Mouse (Mus musculus) spleen, embryonic (tissue): ENCODE data around the gene Nrros.

Experiments
- CTCF ChIA-PET: fragments of 350-600 bp; sonication (Branson Sonifier 250); formaldehyde crosslinking; loops from one replicate; lab custom pipeline; 2022; lab: Charles Lee

The Nrros gene

DNA sequence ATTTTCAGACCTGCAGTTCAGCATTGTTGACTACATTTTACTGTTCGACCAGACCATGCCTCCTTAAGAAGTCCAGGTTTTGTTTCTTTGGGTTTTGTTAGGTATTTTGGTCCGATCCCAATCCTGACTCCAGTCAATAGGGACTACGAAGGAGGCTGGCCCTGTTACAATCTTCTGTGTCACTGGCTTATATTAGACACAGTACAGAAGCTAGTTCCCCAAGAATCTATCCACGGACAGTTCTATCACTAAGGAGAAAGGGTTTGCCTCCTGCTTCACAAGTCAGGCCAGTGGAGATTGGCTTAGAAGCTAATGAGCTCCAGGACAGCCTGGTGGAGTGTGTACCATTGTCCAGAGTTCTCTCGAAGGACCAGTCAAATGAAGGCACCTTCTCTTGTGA is 1.5 kb downstream of the Nrros start:
- CTCF ChIA-PET: interaction anchor here (0.6 to 0.8 kb wide), 3 partner anchors 11 to 101 kb away, joined by 3 to 6 read pairs (median 4); no protein-coding TSS in a partner anchor

DNA sequence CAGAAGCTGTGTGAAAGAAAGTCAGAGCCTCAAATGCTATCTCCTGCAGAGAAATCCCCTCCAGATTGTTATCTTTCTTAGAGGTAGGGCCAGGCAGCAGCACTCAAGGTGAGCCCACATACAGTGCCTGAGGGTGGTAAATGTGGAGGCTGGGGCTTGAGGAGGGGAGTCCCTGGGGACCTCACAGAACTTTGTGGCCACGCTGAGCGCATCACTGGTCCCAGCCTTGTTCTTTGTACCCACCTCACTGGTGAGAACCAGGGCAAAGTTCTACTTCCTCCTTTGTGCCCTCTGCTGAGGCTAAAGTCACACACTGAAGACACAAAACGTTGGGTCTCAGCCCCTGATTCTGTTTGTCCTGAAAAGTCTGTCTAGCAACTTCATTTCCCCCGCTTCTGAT is 2.0 kb downstream of the Nrros start:
- CTCF ChIA-PET: interaction anchor here (0.6 kb wide), 1 partner anchor 11 kb away, joined by 6 read pairs; no protein-coding TSS in a partner anchor

DNA sequence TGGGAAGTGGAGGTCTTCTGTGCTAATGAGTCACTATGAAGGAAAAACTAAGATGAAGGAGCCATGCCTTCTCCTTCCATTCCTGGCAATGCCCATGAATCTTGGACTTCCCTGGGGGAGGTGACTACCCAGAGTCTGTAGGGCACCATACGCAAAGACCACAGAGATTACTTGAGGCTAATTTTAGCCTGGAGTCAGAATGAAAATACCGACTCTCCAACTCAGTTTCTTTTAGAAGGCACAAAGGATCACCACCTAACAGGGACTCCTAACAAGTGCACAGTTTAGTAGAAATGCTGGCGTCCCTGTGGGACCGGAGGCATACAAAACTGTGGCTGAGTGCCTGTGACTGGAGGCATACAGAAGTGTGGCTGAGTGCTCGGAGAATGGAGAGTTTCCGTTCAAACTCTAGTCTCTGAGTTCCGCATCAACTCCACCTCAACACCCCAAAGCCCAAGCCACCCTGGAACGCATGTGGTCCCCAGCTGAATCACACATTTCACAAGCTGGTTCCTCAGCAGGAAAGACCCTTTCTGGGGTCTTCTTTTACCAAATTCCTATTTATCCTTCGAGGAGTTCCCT is 4.6 kb downstream of the Nrros start:
- CTCF ChIA-PET: interaction anchor here (0.6 kb wide), 1 partner anchor 270 kb away, joined by 9 read pairs; the partner anchor contains the start of gene Pcyt1a

DNA sequence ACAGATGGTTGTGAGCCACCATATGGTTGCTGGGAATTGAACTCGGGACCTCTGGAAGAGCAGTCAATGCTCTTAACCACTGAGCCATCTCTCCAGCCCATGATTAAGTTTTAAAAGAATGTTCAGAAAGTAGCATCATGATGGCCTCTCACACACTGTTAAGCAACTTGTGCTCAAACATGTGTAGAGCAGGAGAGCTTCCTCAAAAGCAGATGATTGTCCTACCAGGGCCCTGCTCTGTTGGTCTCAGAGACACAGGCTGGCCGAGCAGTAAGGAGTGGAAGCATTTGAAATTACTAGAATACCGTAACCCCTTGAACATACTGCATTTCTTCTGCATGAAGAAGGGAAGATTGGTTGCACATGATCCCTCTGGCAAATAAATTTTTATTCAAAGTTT is 6.4 kb downstream of the Nrros start:
- CTCF ChIA-PET: no interaction called here

DNA sequence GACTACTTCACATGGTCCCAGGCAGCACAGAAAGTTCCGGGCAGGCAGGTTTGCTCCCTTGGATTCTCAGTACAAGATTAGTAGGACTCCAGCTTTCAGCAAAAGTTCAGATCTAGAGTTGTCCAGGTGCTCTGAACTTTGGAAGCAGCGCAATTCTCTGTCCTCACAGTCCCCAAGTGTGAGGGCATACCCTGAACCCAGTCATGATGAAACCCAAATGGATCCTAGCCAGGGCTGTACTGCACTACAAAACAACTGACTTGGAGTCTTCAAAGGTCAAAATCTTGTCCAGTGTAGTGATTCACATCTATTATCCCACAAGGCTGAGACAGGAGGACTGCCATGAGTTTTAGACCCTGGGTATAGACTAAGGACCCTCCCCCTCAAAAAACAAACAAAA is 8.0 kb downstream of the Nrros start:
- CTCF ChIA-PET: interaction anchor here (0.7 kb wide), 1 partner anchor 20 kb away, joined by 4 read pairs; no protein-coding TSS in a partner anchor

DNA sequence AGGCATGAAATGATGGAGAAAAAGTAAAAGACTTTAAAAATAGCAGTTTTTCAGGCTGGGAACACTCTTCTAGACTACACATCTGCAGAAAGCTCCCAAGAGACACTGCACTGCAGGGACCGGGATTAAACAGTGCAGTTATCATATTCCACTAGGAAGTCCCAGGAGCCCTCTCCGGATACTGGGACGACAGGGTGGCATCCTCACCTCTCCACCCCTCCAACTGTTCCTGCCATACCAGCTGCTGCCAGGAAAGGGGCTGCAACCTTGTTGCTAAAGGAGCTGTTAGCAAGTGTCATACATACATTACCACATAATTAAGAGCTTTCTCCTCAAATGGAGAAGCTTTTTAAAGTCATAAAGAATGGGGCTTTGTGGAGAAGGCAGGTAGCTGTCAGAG is 8.7 kb downstream of the Nrros start:
- CTCF ChIA-PET: interaction anchor here (0.6 kb wide), 1 partner anchor 16 kb away, joined by 3 read pairs; no protein-coding TSS in a partner anchor

DNA sequence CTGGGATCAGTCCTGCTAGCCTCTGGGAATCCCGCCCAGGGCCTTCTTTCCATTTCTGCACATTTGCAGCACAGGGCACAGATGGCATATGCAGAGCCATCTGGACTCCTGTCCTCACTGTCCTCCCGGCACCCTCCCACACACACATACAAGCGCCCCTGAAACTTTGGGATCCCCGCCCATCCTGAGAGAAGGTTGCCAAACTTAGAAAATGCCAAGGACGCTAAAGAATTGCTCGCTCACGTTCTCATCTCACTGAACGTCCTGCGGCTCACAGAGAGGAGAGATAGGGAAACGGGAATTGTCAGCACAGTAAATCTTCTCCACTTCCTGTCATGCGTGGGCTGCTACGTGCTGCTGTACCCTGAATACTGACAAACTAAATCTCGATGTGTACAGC is 11.0 kb downstream of the Nrros start:
- CTCF ChIA-PET: interaction anchor here (1.0 kb wide), 1 partner anchor 11 kb away, joined by 3 read pairs; the partner anchor contains the start of gene Nrros

DNA sequence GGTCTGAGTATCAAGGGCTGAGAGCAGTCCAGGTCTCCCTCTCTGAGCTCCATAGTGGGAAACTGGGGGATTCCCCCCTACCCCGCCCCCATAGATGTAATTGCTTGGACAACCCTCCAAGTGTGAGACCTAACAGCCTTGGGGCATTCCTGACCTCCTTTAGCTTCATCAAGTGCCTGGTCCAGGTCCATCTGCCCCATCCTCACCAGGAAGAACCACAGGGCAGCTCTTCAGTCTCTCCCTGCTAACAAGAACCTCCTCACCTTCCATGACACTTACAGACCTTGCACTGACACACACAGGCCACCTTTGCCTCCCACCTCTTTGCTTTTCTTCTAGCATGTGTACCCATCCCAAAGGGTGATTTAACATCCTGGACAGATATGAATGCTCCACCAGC is 11.4 kb downstream of the Nrros start:
- CTCF ChIA-PET: interaction anchor here (1.0 kb wide), 1 partner anchor 24 kb away, joined by 3 read pairs; no protein-coding TSS in a partner anchor

DNA sequence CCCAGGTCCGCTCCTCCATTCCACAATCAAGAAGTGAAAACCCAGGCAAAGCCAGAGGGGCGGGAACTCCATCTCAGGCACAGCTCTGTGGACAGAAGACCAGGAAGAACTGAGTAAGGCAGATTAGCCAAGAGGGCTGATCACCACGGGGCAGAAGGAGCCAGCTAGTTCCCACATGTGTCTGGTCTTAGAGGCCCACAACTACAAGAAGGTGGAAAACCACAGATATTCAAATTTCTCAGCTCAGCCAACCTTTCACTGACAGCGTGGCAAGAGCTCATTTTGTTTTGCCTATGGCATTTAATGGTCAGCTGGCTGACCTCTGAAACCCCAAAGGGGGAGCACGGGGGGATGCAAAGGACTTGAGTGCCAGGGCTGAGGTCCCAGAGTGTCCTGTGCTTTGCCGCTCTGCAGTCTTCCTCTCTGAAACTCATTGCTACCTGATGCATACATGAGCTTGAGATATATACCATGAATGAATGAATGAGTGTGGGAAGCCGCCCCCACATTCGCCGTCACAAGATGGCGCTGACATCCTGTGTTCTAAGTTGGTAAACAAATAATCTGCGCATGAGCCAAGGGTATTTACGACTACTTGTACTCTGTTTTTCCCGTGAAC is 17.7 kb downstream of the Nrros start:
- CTCF ChIA-PET: interaction anchor here (0.7 to 1.3 kb wide), 2 partner anchors 19 to 21 kb away, joined by 3 read pairs; no protein-coding TSS in a partner anchor

DNA sequence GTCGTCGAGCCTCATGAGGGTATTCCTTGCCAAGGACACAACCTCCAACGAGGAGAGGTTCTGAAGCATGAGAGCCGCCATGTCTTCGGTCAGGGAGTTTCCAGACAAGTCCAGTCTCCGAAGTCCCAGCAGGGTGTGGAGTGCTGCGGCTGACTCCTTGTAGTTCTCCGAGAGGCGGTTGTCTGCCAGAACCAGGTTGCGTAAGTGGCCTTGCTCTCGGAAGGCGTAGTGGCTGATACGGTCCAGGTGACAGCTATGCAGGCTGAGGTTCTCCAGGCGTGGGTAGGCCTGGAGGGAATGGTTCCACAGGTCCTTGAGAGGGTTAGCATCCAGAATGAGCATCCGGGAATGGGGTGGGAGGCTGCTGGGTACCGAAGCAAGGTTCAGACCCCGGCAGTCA is 20.8 kb downstream of the Nrros start:
- CTCF ChIA-PET: no interaction called here

DNA sequence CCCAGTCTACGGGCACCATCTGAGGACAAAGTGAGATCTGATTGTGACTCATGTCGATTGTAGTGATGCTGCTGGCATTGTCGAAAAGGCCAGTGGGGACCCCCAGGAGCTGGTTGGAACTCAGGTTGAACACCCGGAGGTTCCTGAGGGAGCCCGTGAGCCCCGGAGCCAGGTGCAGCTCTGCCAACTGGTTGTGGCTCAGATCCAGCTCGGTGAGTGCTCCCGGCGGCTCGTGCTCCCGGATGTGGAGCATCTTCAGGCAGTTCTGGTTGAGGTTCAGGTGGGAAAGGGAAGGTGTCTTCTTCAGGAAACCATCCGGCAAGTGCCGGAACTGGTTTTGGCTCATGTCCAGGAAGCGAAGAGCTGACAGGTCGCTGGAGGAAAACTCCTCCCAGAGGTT is 21.6 kb downstream of the Nrros start:
- CTCF ChIA-PET: interaction anchor here (0.6 kb wide), 1 partner anchor 28 kb away, joined by 3 read pairs; no protein-coding TSS in a partner anchor

DNA sequence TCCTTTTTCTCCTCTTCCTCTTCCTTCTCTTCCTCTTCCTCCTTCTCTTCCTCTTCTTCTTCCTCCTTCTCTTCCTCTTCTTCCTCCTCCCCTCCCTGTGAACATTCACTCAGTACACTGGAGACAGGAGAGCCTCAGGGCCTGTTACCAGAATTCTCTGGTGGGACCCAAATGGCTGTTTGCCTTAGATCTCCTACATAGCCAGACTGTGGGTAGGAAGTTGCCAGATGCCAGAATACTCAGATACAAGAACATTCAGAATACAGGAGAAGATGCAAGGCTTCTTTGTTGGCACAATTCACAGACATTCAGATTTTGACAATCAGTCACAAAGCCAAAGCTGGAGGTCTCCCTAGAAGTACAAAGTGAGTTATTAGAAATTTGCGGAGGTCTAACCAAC is 26.4 kb downstream of the Nrros start:
- CTCF ChIA-PET: no interaction called here

DNA sequence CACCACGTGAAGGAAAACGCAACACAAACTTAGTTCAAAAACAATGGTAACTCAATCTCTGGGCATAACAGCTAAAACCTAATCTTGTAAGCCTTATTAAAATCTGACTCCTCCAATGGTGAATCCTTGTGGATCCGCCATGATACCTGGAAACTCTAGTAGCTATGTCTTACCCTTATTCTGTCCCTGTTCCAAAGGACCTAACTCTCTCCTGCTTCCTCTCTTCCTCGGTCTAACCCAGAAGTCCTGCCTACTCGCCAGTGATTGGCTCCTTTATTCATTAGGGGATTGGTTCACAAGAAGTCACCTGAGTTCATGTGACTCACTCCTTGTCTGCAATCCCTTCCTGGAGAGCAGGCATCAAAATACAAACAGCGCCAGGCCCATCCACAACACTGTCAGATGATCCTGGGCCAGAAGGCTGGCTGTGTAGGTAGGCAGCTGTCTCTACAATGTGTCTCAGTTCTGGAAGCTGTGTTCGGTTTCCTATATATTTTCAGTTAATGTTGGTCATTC is 29.5 kb downstream of the Nrros start:
- CTCF ChIA-PET: no interaction called here

DNA sequence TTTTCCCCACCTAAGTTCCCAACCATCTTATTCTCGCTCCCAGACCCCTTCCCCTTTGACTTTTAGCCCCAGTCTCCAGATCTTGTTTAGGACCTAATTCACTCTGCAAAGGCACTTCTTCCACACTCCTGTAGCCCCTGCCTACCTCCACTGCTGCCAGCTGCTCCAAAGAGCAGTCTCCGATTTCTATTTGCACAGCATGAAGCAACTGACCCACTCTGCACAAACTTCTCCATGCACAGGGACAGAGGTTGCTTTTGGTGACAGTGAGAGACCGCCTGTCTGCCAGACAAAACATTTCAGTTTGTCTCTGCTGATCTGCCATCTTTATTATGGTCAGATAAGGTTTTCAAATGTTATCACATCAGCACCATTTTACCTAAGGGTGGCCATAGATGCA is 32.2 kb downstream of the Nrros start:
- CTCF ChIA-PET: no interaction called here

DNA sequence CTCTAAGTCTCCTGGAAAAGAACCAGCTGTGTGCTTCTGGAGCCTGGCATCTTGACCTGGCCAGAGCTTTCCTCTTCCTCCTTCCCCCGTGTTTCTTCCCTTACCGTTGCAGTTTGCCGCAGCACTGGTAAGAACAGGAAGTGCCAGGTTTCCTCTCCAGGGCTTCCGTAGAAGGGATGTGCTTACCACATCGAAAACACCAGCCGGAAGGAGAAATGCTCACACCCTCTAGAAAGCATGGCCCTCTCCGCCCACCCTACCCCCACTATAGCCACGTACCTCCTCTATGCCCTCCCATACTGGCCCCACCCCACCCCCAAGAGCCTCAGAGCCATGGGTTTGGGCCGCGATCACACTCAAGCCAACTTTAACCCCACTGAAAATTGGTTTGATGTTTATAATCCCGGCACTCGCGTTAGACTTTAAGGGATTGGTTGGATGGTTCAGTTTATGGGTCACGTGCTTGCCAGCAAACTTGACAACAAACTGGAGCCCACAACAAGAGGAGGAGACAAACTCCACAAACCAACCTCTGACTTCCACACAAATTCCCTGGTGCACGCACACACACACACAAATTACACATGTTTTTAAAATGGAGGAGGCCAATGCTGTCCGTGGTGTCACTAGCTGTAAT is 35.1 kb downstream of the Nrros start:
- CTCF ChIA-PET: interaction anchor here (0.7 kb wide), 1 partner anchor 38 kb away, joined by 3 read pairs; no protein-coding TSS in a partner anchor

DNA sequence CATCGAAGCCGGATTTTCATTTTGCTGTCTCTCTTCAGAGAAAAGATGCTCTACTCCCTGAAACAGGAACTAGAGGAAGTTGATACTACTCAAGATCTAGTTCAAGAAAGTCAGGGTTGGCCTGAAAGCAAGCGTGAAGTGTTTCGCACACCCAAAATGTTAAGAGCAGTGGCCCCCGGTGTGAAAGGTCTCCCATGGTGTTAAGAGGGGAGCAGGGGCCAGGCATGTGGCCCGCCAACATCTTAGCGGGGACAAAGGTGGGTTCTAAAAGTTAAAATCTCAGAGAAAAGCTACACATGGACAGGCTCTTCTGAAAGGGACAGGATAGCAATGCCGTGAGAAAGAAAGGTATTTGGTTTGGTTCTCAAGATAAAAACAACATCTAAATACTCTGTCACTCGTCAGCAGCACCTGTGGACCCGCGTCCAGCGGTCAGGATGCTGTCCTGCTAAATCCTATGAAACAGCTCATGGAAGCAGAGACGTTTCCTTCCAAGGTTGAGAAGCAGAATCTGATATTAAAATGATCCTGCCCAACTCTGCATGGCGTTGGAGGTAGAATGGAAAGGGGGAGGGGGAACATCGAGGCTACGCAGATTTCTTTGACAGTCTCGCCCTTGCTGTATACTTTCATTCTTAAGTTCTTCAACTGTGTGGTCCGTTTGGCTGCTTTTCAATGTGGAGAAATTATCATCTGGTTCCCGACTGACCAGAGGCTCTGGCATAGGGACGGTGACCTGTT is 35.8 kb downstream of the Nrros start:
- CTCF ChIA-PET: interaction anchor here (0.7 kb wide), 1 partner anchor 39 kb away, joined by 3 read pairs; no protein-coding TSS in a partner anchor

DNA sequence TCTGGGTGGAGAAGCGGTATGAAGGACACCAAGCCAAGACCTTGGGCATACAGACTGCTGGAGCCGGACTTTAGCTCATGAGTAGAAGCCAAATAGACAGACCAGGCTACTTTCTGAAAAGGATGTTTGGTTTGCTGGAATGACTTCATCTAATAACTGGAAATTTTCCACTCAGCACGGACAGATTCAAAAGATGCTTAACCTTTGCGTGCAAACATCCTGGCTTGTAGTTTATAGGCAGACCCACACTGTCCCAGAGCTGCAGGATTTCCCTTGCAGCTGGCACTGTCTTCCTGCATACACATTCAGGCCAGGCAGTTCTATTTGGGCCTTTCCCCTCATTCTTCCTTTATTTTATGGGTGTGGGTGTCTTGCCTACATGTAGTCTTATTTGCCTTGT is 38.3 kb downstream of the Nrros start:
- CTCF ChIA-PET: interaction anchor here (0.5 to 1.0 kb wide), 2 partner anchors 20 to 677 kb away, joined by 3 to 4 read pairs; no protein-coding TSS in a partner anchor

DNA sequence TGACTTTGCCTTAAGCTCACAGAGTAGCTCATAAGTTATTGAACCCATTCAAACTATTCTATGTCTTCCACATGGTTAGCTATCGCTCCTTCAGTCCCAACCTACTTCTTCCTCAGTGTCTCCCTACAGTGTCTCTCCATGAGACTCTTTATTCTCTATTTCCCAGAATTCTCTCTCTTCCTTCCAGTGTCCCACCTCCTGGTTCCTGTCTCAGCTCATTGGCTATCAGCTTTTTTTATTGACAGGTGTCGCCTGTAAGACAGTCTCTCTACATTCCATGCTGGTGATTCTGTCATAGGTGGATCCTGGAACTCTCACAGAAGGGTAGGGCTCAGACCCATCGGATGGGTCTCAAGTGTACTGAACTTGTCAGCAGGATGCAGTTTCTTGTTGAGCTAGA is 40.0 kb downstream of the Nrros start:
- CTCF ChIA-PET: interaction anchor here (0.6 to 1.7 kb wide), 2 partner anchors 11 to 17 kb away, joined by 3 to 5 read pairs; no protein-coding TSS in a partner anchor

DNA sequence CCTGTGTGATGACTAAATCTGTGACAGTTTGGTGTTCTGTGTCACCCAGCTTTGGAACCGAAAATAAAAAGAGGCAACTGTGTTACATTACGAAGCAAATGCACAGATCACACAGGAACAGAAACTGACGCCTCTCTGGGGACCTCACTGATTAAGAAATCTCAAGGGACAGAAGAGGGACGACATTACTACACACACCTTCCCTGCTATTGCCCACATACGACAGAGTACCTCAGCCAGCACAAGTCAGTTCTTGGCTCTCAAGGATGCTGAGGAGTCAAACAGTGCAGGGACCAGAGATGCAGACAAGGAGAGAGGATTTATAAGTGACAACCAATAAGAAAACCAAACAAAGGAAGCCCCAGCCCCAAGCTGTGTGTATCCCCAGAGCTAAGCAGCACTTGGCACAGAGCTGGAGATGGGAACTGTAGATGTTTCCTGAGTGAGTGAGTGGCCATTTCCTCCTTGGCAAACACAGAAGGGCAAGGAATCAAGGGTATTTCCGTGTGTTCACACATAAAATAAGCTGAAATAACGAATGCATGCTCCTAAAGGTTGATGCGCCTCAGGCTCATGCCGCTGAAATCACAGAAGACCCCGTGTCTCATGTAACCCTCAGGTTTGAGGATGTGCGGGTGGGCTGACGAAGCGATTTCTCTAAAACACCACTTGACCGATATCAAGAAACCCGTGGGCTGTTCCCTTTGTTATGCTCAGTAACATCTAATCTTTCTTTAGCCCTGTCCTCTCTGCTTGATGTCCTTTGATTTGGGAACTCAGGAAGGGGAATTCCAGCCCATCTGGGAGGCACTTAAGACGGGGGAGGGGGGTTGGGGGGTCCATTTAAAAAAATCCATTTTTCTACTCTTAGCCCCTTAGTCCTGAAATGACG is 40.7 kb downstream of the Nrros start:
- CTCF ChIA-PET: interaction anchor here (0.6 to 1.7 kb wide), 3 partner anchors 10 to 80 kb away, joined by 3 to 13 read pairs (median 5); no protein-coding TSS in a partner anchor

DNA sequence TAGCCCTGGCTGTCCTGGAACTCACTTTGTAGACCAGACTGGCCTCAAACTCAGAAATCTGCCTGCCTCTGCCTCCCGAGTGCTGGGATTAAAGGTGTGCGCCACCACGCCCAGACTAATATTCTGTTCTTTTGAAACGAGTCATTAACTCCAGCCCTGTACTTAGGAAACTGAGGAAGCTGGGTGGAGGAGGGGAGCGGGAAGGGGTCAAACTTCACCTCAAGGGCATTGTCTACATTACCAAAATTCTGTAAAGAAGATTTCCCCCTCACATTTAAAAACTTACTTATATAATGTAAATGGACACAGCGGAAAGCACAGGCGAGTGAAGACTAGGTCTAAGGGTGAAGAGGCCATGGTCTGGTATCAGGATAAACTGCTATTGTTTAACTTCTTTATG is 41.4 kb downstream of the Nrros start:
- CTCF ChIA-PET: no interaction called here
